Mouse (Mus musculus) liver, adult (tissue): Measurements from ENCODE around the gene Farp1.
A peak's percentile ranks its signal among the peaks of the same experiment; 100 is the strongest.

Experiments
- GATA4 ChIP-seq: IDR thresholded peaks from 2 replicates; pipeline ENCODE4 v1.6.1; 2014; ENCODE audit warnings: mild to moderate bottlenecking, low read length; ENCODE audit not compliant: insufficient replicate concordance

Farp1 gene

GRCm38 (mm10) chr14:121034973-121035662 lies at the start of gene Farp1:
Farp1 (plus strand) TSS chr14:121035200.
- TF ChIP-seq GATA4 = no peak; the same call in 1 of the 2 replicates

GRCm38 (mm10) chr14:120989126-120989525 lies 45.9 kb upstream of the Farp1 start:
- no peak for TF ChIP-seq GATA4

GRCm38 (mm10) chr14:120997686-120998085 lies 37.3 kb upstream of the Farp1 start:
- no peak for TF ChIP-seq GATA4

GRCm38 (mm10) chr14:121000561-121001340 lies 34.2 kb upstream of the Farp1 start:
- no peak for TF ChIP-seq GATA4

GRCm38 (mm10) chr14:121005621-121006020 lies 29.4 kb upstream of the Farp1 start:
- no peak for TF ChIP-seq GATA4

GRCm38 (mm10) chr14:121006021-121006420 lies 29.0 kb upstream of the Farp1 start:
- no peak for TF ChIP-seq GATA4

GRCm38 (mm10) chr14:121015114-121015690 lies 19.8 kb upstream of the Farp1 start:
- TF ChIP-seq GATA4 = no peak

- TF ChIP-seq GATA4 = no peak
Measured at GRCm38 (mm10) chr14:121022403-121022802, 12.6 kb upstream of the Farp1 start.

GRCm38 (mm10) chr14:121025381-121025780 lies 9.6 kb upstream of the Farp1 start:
- no peak for TF ChIP-seq GATA4

- TF ChIP-seq GATA4 = no peak
Measured at GRCm38 (mm10) chr14:121031396-121031795, 3.6 kb upstream of the Farp1 start.

GRCm38 (mm10) chr14:121034525-121034924 lies 475 bp upstream of the Farp1 start:
- no peak for TF ChIP-seq GATA4

- TF ChIP-seq GATA4 = peak; percentile 59; the same call in 1 of the 2 replicates
Measured at GRCm38 (mm10) chr14:121035663-121036473, 868 bp downstream of the Farp1 start.

GRCm38 (mm10) chr14:121036612-121037221 lies 1.7 kb downstream of the Farp1 start:
- no peak for TF ChIP-seq GATA4

- TF ChIP-seq GATA4 = no peak
Measured at GRCm38 (mm10) chr14:121037276-121037675, 2.3 kb downstream of the Farp1 start.

GRCm38 (mm10) chr14:121038676-121039075 lies 3.7 kb downstream of the Farp1 start:
- no peak for TF ChIP-seq GATA4

- TF ChIP-seq GATA4 = no peak
Measured at GRCm38 (mm10) chr14:121044145-121044544, 9.1 kb downstream of the Farp1 start.
